Mouse (Mus musculus) thymus, adult 2 months (tissue): Measurements from ENCODE around the gene Cbfa2t3.

ENCODE experiments used
- CTCF ChIP-seq: fragments of 200-500 bp; IDR thresholded peaks from 2 replicates; pipeline ENCODE4 v1.5.1; 2012; ENCODE audit warnings: mild to moderate bottlenecking, control low read depth, low read length, moderate library complexity, borderline replicate concordance; ENCODE audit not compliant: control insufficient read depth, poor library complexity, insufficient read depth; ENCODE audit errors: extremely low read depth
- POLR2A ChIP-seq: fragments of 200-500 bp; IDR thresholded peaks from 2 replicates; pipeline ENCODE4 v1.6.1; 2012; ENCODE audit warnings: mild to moderate bottlenecking, low read length, control low read depth, moderate library complexity; ENCODE audit not compliant: control insufficient read depth, poor library complexity, insufficient read depth; ENCODE audit errors: extremely low read depth

DNA sequence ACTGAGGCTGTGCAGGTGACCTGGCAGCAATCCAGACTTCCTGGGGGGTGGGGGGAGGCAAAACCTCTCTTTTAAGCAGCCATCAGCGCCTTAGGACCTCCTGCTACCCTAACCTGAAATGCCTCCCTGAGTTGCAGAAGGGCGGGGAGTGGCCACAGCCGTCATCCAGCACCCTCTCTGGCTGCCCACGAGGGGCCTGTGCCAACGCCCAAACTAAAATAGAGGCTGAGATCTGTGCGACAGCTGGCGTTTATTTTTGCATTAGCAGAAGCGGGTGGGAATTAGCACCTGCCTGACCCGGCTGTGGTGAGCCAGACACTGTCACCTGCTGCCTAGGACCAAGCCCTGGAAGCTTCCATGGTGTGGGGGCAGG is 62.1 kb downstream of the Cbfa2t3 start:
- no peak for TF ChIP-seq CTCF
- TF ChIP-seq POLR2A, result no peak
